Mouse (Mus musculus): ENCODE results near the gene Ankrd36.

Gene Ankrd36

DNA sequence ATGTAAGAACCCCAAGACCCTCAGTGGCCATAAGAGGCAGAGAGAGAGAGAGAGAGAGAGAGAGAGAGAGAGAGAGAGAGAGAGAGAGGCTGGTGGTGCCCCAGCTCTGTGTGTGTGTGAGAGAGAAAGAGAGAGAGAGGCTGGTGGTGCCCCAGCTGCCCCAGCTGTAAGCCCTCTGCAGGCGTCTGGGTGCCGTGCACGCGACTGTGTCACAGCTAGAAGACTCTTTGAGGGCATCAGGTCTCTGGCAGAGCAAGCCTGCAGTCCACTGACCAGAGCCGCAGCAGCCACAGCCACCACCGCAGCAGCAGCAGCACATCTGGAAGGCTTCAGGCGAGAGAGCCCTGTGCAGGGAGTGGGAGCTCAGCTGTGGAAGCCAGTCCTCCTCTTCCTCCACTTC lies 114.8 kb downstream of the Ankrd36 start:
- DNase-seq (ENCODE audit: low spot score): no peak

GRCm38 (mm10) chr11:5691775-5692174 lies 122.3 kb downstream of the Ankrd36 start:
- DNase-seq (ENCODE audit: low spot score): no peak

DNA sequence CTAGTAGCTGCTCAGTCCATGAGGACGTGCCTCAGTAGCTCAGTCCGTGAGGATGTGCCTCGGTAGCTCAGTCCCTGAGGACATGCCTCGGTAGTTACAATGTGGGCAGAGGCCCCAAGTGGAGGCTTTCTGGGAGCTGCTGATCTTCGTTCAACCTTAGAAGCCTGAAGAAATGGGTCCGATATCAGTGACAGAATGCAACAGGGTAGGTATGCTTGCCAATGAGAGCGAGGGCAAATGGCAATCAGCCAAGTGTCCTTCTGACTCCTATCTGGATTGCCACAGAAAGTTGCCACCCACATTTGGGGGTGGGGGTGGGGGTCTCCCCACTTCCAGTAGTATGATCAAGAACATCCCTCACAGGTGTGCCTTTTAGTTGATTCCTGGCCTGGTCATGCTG lies 131.3 kb downstream of the Ankrd36 start:
- DNase-seq (ENCODE audit: low spot score): no peak

DNA sequence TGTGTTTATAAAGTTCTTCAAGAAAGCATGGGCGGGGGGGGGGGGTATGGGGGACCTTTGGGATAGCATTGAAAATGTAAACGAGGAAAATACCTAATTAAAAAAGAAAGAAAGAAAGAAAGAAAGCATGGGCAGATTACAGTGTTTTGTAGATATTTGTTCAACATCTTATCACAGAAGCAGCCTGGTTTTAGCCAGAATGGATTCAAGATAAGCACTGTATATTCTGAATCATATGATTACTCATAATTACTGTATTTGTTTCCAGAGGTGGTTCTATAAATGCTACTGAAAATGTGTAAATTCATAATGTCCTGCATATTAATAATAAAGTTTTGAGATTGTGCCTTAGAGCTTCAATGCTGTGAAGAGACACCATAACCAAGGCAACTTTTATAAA lies 131.8 kb downstream of the Ankrd36 start:
- DNase-seq (ENCODE audit: low spot score): no peak

GRCm38 (mm10) chr11:5701821-5702220 lies 132.3 kb downstream of the Ankrd36 start:
- DNase-seq (ENCODE audit: low spot score): no peak

DNA sequence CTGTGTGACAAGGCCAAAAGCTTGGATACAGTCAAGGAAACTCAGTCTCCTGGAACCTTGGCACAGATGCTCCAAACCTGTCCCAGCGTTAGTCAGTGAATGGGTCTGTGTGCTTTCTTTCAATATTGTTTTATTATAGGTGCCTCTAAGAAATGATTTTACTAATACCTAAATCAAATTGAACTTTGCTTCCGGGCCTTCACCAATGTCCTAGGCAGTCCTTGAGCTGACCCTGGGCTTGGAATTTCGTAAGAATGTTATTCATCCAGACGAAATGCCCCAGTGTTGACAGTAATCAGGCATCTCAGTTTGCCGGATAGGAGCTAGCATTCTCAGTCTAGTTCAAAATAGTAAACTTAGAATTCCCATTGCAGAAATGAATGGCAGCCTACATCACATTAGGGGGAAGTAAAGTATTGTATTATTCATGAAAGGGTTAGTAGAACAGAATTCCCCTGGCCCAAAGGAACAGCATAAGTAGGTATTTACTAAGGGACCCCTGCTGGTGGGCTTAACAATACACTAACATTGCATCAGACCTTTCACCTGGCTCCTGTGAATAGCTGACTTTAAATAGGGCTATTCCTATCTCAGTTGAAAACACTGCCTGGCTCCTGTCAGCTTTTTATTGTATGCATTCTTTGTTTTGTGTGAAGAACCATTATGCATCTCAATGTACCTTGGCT lies 132.9 kb downstream of the Ankrd36 start:
- DNase-seq (ENCODE audit: low spot score): no peak

DNA sequence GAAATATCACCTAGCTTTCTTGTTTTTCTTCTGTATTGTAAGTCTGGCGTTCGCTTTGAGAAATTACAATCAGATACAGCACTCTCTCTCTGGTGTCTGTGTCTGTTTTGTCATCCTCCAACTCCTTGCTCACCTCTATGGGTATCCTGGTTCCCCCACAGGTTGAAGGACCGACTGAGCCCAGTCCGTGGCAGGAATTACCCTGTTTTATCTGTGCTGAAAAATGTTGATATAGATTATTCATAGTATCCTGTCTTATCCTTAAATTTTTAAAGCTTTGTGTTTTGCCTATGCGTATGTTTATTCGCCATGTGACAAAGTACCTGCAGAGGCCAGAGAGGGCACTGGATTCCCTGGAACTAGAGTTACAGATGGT lies 133.5 kb downstream of the Ankrd36 start:
- no peak for DNase-seq (ENCODE audit: low spot score)

GRCm38 (mm10) chr11:5703341-5703740 lies 133.9 kb downstream of the Ankrd36 start:
- DNase-seq (ENCODE audit: low spot score): no peak

GRCm38 (mm10) chr11:5705972-5706371 lies 136.5 kb downstream of the Ankrd36 start:
- DNase-seq (ENCODE audit: low spot score): no peak

GRCm38 (mm10) chr11:5706874-5707529 lies 137.5 kb downstream of the Ankrd36 start:
- DNase-seq (ENCODE audit: low spot score): no peak

- peak; percentile 93 for DNase-seq (ENCODE audit: low spot score)
Measured at GRCm38 (mm10) chr11:5707530-5708353, 138.3 kb downstream of the Ankrd36 start.

- no peak for DNase-seq (ENCODE audit: low spot score)
Measured at GRCm38 (mm10) chr11:5715179-5715578, 145.7 kb downstream of the Ankrd36 start.

DNA sequence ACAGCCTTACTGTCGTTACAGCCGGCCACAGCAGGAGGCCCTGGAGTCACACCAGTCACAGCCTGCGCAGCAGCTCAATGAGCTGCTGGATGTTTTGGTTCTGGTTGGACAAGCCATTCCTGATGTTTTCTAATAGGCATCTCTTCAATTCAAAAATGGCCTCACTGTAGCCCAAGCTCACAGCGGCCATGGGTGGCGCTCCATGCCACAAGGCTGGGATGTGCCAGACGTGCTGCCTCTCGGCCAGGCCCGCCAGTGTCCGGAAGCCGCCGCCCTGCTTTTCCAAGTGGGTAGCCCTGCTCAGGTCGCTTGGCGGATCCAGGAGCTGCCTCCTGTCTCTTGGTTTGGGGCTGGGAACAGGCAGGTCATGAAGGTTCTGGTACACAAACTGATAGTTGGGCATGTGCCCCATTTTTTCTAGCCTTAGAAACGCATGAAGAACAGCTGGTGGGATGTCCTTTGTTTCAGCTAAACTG lies 146.2 kb downstream of the Ankrd36 start, which contains the start of gene Mrps24:
Gene Mrps24, minus strand, starts transcription at position 51 of the 476 bp plus-strand sequence.
- DNase-seq (ENCODE audit: low spot score): no peak

GRCm38 (mm10) chr11:5716246-5716645 lies 146.8 kb downstream of the Ankrd36 start:
- DNase-seq (ENCODE audit: low spot score): no peak

DNA sequence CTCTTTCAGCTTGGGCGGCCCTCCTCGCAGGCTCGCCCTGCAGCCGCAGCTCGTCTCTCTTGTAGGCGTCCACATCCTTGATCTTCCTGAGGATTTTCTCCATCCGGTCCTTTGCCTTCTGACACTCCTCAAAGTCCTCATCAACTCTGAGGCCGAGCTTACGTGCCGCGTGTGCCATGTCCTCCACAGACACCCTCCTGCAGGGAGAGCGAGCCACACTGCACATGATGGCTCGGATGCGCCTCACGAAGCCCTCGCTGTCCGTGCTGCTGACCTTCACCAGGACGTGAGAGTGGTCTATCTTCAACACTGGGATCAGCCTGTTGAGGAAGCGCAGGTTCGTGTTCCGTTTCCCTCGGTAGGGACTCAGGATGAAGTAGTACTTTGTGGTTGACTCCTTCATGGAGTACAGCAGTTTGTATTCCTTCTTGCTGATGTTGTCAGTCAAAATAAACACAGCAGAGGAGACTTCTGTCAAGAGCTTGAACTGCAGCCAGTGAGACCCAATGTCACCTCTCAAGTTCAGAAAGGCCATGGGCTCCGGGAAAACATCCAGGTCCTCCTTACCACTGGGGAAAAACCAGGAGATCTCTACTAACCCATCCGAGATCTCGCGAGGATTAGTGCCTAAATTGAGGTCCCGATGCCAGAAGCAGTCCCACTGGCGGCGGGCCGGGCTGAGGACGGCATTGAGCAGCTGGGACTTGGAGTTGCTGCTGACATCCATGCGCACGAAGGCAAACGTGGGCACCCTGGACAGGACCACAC lies 147.6 kb downstream of the Ankrd36 start:
- DNase-seq (ENCODE audit: low spot score): no peak

- no peak for DNase-seq (ENCODE audit: low spot score)
Measured at GRCm38 (mm10) chr11:5718611-5719354, 149.3 kb downstream of the Ankrd36 start.

DNA sequence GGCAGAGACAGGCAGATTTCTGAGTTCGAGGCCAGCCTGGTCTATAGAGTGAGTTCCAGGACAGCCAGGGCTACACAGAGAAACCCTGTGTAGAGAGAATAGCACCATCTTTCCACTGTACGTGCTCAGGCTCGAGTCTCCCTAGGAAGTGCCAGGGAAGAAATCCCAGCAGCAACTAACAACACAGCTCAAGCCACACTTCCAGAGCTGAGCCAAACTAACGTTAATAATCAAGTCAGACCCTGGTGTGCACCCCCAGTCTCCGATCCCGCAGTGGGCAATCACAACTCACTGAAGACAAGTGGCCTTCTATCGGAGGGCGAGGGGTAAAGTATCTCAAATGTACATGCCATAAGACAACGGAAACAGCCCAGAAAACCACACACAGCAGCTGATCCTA lies 160.1 kb downstream of the Ankrd36 start:
- DNase-seq (ENCODE audit: low spot score): no peak

GRCm38 (mm10) chr11:5732401-5732800 lies 162.9 kb downstream of the Ankrd36 start:
- DNase-seq (ENCODE audit: low spot score): no peak

GRCm38 (mm10) chr11:5734323-5734722 lies 164.8 kb downstream of the Ankrd36 start:
- DNase-seq (ENCODE audit: low spot score): no peak

DNA sequence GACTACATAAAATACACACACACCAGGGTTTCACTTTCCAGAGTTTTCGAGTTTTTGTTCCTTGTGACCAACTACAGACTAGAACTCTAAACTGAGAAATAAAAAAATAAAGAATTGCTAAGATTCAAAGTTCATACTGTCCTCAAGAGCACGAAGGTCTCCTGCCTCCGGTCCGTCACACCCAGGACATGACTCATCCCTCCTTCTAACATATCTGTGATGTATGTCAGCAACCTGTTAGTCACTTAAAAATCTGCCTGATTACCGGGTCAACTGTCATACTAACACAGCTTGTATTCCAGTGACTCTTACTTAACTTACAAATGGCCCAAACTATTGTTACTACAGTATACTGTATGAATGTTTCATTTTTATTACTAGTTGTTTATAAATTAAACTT lies 167.7 kb downstream of the Ankrd36 start:
- no peak for DNase-seq (ENCODE audit: low spot score)
